Mouse (Mus musculus): ENCODE data around the gene Ccdc185. TPM values are rescaled to one million over a fixed set of nuclear protein-coding genes. Genes with fewer than 3 reads are reported as not detected.

Gene Ccdc185
- polyA plus RNA-seq, 1 experiment from 2014 or later, result not detected

DNA sequence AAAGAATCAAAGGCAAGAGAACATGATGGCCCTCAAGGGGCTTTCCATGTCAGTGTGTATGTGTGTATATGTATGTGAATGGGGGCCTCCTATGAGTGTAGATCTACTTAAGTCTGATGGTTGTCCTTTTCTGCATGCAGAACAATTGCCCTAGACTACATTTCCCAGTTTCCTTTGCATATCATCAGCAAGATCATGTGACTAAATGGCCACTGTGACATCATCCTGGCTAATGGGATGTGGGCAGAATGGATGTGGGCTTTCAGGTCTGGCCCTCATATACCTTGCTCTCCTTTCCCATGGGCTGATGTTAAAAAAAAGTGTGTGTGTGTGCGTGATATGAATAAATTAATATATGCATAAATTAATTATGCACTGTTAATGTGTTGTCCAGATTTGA is 9.8 kb upstream of the Ccdc185 start:
- Histone ChIP-seq H3K36me3 (ENCODE audit: control insufficient read depth, insufficient read depth, low read length) (no peaks in the 10 kb centered on the region), H3K9me3 (ENCODE audit: control insufficient read depth, low read depth, low read length) (no peaks in the 10 kb centered on the region), H3K4me2 (replicated peaks; ENCODE audit: low read depth, low read length) (no peak overlapping the region), H3K4me3 (ENCODE audit: low read depth, low read length) (no peak overlapping the region), H3K27me3 (ENCODE audit: control insufficient read depth, insufficient read depth, low read length) (no peaks in the 10 kb centered on the region), H3K4me1 (ENCODE audit: control insufficient read depth, insufficient read depth, low read length) (no peaks in the 10 kb centered on the region), H3K27ac (ENCODE audit: low read length) (no peak overlapping the region), H3K9ac (replicated peaks; ENCODE audit: low read depth, low read length) (no peak overlapping the region)
- WGBS, result 92% methylated on average over 1 of the region's 1 CpGs
- ATAC-seq (ENCODE audit: insufficient number of reproducible peaks, insufficient read depth, low FRiP score, low read depth), result no peak

DNA sequence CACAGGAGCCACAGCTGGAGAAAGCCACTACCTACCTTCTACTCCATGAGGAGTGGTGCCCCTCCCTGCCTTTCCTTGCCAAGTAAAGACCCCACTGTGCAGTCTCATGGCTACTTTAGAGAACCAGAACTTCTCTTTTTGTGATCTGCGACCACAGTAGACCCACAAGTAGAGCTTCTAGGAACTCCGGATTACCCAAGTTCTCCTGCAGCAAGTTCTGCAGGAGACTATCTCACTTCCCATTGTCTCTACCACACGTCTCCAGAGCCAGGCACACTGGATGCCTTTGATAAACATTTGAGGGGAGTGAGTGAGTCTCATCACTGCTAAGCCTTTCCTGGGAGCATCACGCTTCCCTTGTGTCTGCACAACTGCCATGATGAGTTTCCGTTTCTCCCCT is 5.9 kb upstream of the Ccdc185 start:
- Histone ChIP-seq H3K4me3 (ENCODE audit: low read depth, low read length) (no peak overlapping the region), H3K4me1 (ENCODE audit: control insufficient read depth, insufficient read depth, low read length) (no peaks in the 10 kb centered on the region), H3K27me3 (ENCODE audit: control insufficient read depth, insufficient read depth, low read length) (no peaks in the 10 kb centered on the region), H3K36me3 (ENCODE audit: control insufficient read depth, insufficient read depth, low read length) (no peaks in the 10 kb centered on the region), H3K9me3 (ENCODE audit: control insufficient read depth, low read depth, low read length) (no peaks in the 10 kb centered on the region), H3K9ac (replicated peaks; ENCODE audit: low read depth, low read length) (no peak overlapping the region), H3K27ac (ENCODE audit: low read length) (no peak overlapping the region), H3K4me2 (replicated peaks; ENCODE audit: low read depth, low read length) (no peak overlapping the region)
- ATAC-seq (ENCODE audit: insufficient number of reproducible peaks, insufficient read depth, low FRiP score, low read depth), result no peak
- WGBS, result 81% methylated on average over 5 of the region's 5 CpGs

GRCm38 (mm10) chr1:182753694-182754093 is 4.7 kb upstream of the Ccdc185 start:
- Histone ChIP-seq H3K9ac (replicated peaks; ENCODE audit: low read depth, low read length) (no peak overlapping the region), H3K4me2 (replicated peaks; ENCODE audit: low read depth, low read length) (no peak overlapping the region), H3K27me3 (ENCODE audit: control insufficient read depth, insufficient read depth, low read length) (no peaks in the 10 kb centered on the region), H3K27ac (ENCODE audit: low read length) (no peak overlapping the region), H3K36me3 (ENCODE audit: control insufficient read depth, insufficient read depth, low read length) (no peaks in the 10 kb centered on the region), H3K4me1 (ENCODE audit: control insufficient read depth, insufficient read depth, low read length) (no peaks in the 10 kb centered on the region), H3K4me3 (ENCODE audit: low read depth, low read length) (no peak overlapping the region), H3K9me3 (ENCODE audit: control insufficient read depth, low read depth, low read length) (no peaks in the 10 kb centered on the region)
- no peak for ATAC-seq (ENCODE audit: insufficient number of reproducible peaks, insufficient read depth, low FRiP score, low read depth)
- 72% methylated on average over 8 of the region's 8 CpGs for WGBS

GRCm38 (mm10) chr1:182751301-182751700 is 2.3 kb upstream of the Ccdc185 start:
- H3K9ac ChIP-seq (replicated peaks; ENCODE audit: low read depth, low read length), result no peak overlapping the region
- H3K27ac ChIP-seq (ENCODE audit: low read length), result no peak overlapping the region
- no peaks in the 10 kb centered on the region for H3K27me3 ChIP-seq (ENCODE audit: control insufficient read depth, insufficient read depth, low read length)
- H3K9me3 ChIP-seq (ENCODE audit: control insufficient read depth, low read depth, low read length), result no peaks in the 10 kb centered on the region
- H3K4me3 ChIP-seq (ENCODE audit: low read depth, low read length), result no peak overlapping the region
- no peaks in the 10 kb centered on the region for H3K36me3 ChIP-seq (ENCODE audit: control insufficient read depth, insufficient read depth, low read length)
- H3K4me2 ChIP-seq (replicated peaks; ENCODE audit: low read depth, low read length), result no peak overlapping the region
- no peaks in the 10 kb centered on the region for H3K4me1 ChIP-seq (ENCODE audit: control insufficient read depth, insufficient read depth, low read length)
- no peak for ATAC-seq (ENCODE audit: insufficient number of reproducible peaks, insufficient read depth, low FRiP score, low read depth)
- WGBS, result 76% methylated on average over 8 of the region's 8 CpGs

GRCm38 (mm10) chr1:182747834-182748233 is 1.1 kb downstream of the Ccdc185 start:
- WGBS, result 85% methylated on average over 17 of the region's 17 CpGs
- H3K9ac ChIP-seq (replicated peaks; ENCODE audit: low read depth, low read length), result no peak overlapping the region
- H3K27ac ChIP-seq (ENCODE audit: low read length), result no peak overlapping the region

DNA sequence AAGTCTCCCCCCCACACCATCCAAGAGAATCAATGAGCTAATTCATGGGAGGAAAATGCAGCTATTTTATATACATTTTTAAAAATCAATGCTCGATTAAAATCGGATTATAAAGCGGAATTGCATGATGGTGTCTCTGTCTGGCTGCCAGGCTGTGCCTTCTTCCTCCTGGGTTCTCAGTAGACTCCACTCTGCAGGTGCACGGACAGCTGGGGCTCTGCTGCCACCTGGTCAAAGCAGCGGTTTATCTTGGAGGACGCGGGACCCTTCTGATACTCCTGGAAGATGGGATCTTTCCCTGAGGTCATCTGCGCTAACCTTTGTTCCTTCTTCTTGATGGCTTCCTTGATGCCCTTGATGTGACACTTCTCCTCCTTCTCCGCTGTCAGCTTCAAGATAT is 1.9 kb downstream of the Ccdc185 start:
- 91% methylated on average over 9 of the region's 9 CpGs for WGBS
- no peaks in the 10 kb centered on the region for H3K9me3 ChIP-seq (ENCODE audit: control insufficient read depth, low read depth, low read length)
- no peak overlapping the region for H3K4me2 ChIP-seq (replicated peaks; ENCODE audit: low read depth, low read length)
- H3K4me1 ChIP-seq (ENCODE audit: control insufficient read depth, insufficient read depth, low read length), result no peaks in the 10 kb centered on the region
- no peak overlapping the region for H3K4me3 ChIP-seq (ENCODE audit: low read depth, low read length)
- no peak overlapping the region for H3K27ac ChIP-seq (ENCODE audit: low read length)
- H3K9ac ChIP-seq (replicated peaks; ENCODE audit: low read depth, low read length), result no peak overlapping the region
- no peaks in the 10 kb centered on the region for H3K27me3 ChIP-seq (ENCODE audit: control insufficient read depth, insufficient read depth, low read length)
- no peak for ATAC-seq (ENCODE audit: insufficient number of reproducible peaks, insufficient read depth, low FRiP score, low read depth)
- H3K36me3 ChIP-seq (ENCODE audit: control insufficient read depth, insufficient read depth, low read length), result no peaks in the 10 kb centered on the region

More at GRCm38 (mm10) chr1:182747834-182748233, 1.1 kb downstream of the Ccdc185 start:
- ATAC-seq (ENCODE audit: insufficient number of reproducible peaks, insufficient read depth, low FRiP score, low read depth), result no peak
- H3K4me2 ChIP-seq (replicated peaks; ENCODE audit: low read depth, low read length), result no peak overlapping the region
- no peaks in the 10 kb centered on the region for H3K4me1 ChIP-seq (ENCODE audit: control insufficient read depth, insufficient read depth, low read length)
- no peaks in the 10 kb centered on the region for H3K9me3 ChIP-seq (ENCODE audit: control insufficient read depth, low read depth, low read length)
- H3K36me3 ChIP-seq (ENCODE audit: control insufficient read depth, insufficient read depth, low read length), result no peaks in the 10 kb centered on the region
- no peak overlapping the region for H3K4me3 ChIP-seq (ENCODE audit: low read depth, low read length)
- no peaks in the 10 kb centered on the region for H3K27me3 ChIP-seq (ENCODE audit: control insufficient read depth, insufficient read depth, low read length)

- Histone ChIP-seq H3K4me2 (replicated peaks; ENCODE audit: low read depth, low read length) (no peak overlapping the region), H3K27me3 (ENCODE audit: control insufficient read depth, insufficient read depth, low read length) (no peaks in the 10 kb centered on the region), H3K4me3 (ENCODE audit: low read depth, low read length) (no peak overlapping the region), H3K27ac (ENCODE audit: low read length) (no peak overlapping the region; the same call in 1 of the 2 replicates), H3K36me3 (ENCODE audit: control insufficient read depth, insufficient read depth, low read length) (no peaks in the 10 kb centered on the region), H3K9ac (replicated peaks; ENCODE audit: low read depth, low read length) (no peak overlapping the region), H3K4me1 (ENCODE audit: control insufficient read depth, insufficient read depth, low read length) (peaks cover 4% of the 10 kb centered on the region; the same call in 1 of the 2 replicates), H3K9me3 (ENCODE audit: control insufficient read depth, low read depth, low read length) (no peaks in the 10 kb centered on the region)
- 31% methylated on average over 4 of the region's 4 CpGs for WGBS
- ATAC-seq (ENCODE audit: insufficient number of reproducible peaks, insufficient read depth, low FRiP score, low read depth), result no peak
These were observed 13.1 kb downstream of the Ccdc185 start for GRCm38 (mm10) chr1:182735891-182736290.

GRCm38 (mm10) chr1:182732695-182733094 is 16.3 kb downstream of the Ccdc185 start:
- H3K9me3 ChIP-seq (ENCODE audit: control insufficient read depth, low read depth, low read length), result no peaks in the 10 kb centered on the region
- ATAC-seq (ENCODE audit: insufficient number of reproducible peaks, insufficient read depth, low FRiP score, low read depth), result no peak
- no peak overlapping the region for H3K4me3 ChIP-seq (ENCODE audit: low read depth, low read length)
- no peak overlapping the region for H3K4me2 ChIP-seq (replicated peaks; ENCODE audit: low read depth, low read length)
- WGBS, result 32% methylated on average over 7 of the region's 7 CpGs
- H3K4me1 ChIP-seq (ENCODE audit: control insufficient read depth, insufficient read depth, low read length), result peaks cover 4% of the 10 kb centered on the region; the same call in 1 of the 2 replicates
- no peaks in the 10 kb centered on the region for H3K27me3 ChIP-seq (ENCODE audit: control insufficient read depth, insufficient read depth, low read length)
- no peak overlapping the region for H3K27ac ChIP-seq (ENCODE audit: low read length)
- no peaks in the 10 kb centered on the region for H3K36me3 ChIP-seq (ENCODE audit: control insufficient read depth, insufficient read depth, low read length)
- no peak overlapping the region for H3K9ac ChIP-seq (replicated peaks; ENCODE audit: low read depth, low read length)

- H3K9me3 ChIP-seq (ENCODE audit: control insufficient read depth, low read depth, low read length), result no peaks in the 10 kb centered on the region
- no peaks in the 10 kb centered on the region for H3K36me3 ChIP-seq (ENCODE audit: control insufficient read depth, insufficient read depth, low read length)
- no peaks in the 10 kb centered on the region for H3K27me3 ChIP-seq (ENCODE audit: control insufficient read depth, insufficient read depth, low read length)
- H3K4me1 ChIP-seq (ENCODE audit: control insufficient read depth, insufficient read depth, low read length), result peaks cover 4% of the 10 kb centered on the region; the same call in 1 of the 2 replicates
- ATAC-seq (ENCODE audit: insufficient number of reproducible peaks, insufficient read depth, low FRiP score, low read depth), result no peak
- no peak overlapping the region for H3K4me3 ChIP-seq (ENCODE audit: low read depth, low read length)
- no peak overlapping the region for H3K4me2 ChIP-seq (replicated peaks; ENCODE audit: low read depth, low read length)
- WGBS, result 74% methylated on average over 9 of the region's 9 CpGs
- no peak overlapping the region for H3K9ac ChIP-seq (replicated peaks; ENCODE audit: low read depth, low read length)
- H3K27ac ChIP-seq (ENCODE audit: low read length), result no peak overlapping the region
These were observed 20.0 kb downstream of the Ccdc185 start for GRCm38 (mm10) chr1:182729002-182729401.

Measured in stomach, embryonic 14.5 days (tissue).